Mouse (Mus musculus) kidney, adult 9 months (tissue): Measurements from ENCODE around the gene Vps8.
A peak's percentile ranks its signal among the peaks of the same experiment; 100 is the strongest.

Source experiments
- DNase-seq: peaks from one replicate; pipeline ENCODE4 v3.0.0; 2022

The Vps8 gene

GRCm38 (mm10) chr16:21485716-21486115 lies 62.8 kb downstream of the Vps8 start:
- no peak for DNase-seq

- peak; percentile 64 for DNase-seq
Measured at GRCm38 (mm10) chr16:21488413-21488812, 65.5 kb downstream of the Vps8 start.

- DNase-seq: no peak
Measured at GRCm38 (mm10) chr16:21492346-21492745, 69.4 kb downstream of the Vps8 start.

GRCm38 (mm10) chr16:21492894-21493293 lies 70.0 kb downstream of the Vps8 start:
- DNase-seq: no peak

- no peak for DNase-seq
Measured at GRCm38 (mm10) chr16:21494681-21495080, 71.8 kb downstream of the Vps8 start.

GRCm38 (mm10) chr16:21496799-21497198 lies 73.9 kb downstream of the Vps8 start:
- DNase-seq: no peak

- DNase-seq: no peak
Measured at GRCm38 (mm10) chr16:21497627-21498026, 74.7 kb downstream of the Vps8 start.

- no peak for DNase-seq
Measured at GRCm38 (mm10) chr16:21498984-21499383, 76.1 kb downstream of the Vps8 start.

- no peak for DNase-seq
Measured at GRCm38 (mm10) chr16:21499656-21500055, 76.7 kb downstream of the Vps8 start.

GRCm38 (mm10) chr16:21518833-21519232 lies 95.9 kb downstream of the Vps8 start:
- no peak for DNase-seq

GRCm38 (mm10) chr16:21519785-21520184 lies 96.9 kb downstream of the Vps8 start:
- DNase-seq: no peak

GRCm38 (mm10) chr16:21523738-21524137 lies 100.8 kb downstream of the Vps8 start:
- DNase-seq: no peak

GRCm38 (mm10) chr16:21525376-21525775 lies 102.5 kb downstream of the Vps8 start:
- DNase-seq: no peak

GRCm38 (mm10) chr16:21527271-21528007 lies 104.5 kb downstream of the Vps8 start:
- no peak for DNase-seq

- no peak for DNase-seq
Measured at GRCm38 (mm10) chr16:21533503-21533902, 110.6 kb downstream of the Vps8 start.

- DNase-seq: peak; percentile 77
Measured at GRCm38 (mm10) chr16:21536240-21537005, 113.5 kb downstream of the Vps8 start.

GRCm38 (mm10) chr16:21537312-21537711 lies 114.4 kb downstream of the Vps8 start:
- DNase-seq: no peak

GRCm38 (mm10) chr16:21538889-21539288 lies 116.0 kb downstream of the Vps8 start:
- peak; percentile 38 for DNase-seq

GRCm38 (mm10) chr16:21542559-21542958 lies 119.6 kb downstream of the Vps8 start:
- no peak for DNase-seq

- no peak for DNase-seq
Measured at GRCm38 (mm10) chr16:21547446-21547845, 124.5 kb downstream of the Vps8 start.

GRCm38 (mm10) chr16:21549751-21550150 lies 126.8 kb downstream of the Vps8 start:
- DNase-seq: peak; percentile 80

GRCm38 (mm10) chr16:21550453-21550852 lies 127.5 kb downstream of the Vps8 start:
- DNase-seq: no peak

GRCm38 (mm10) chr16:21553506-21553905 lies 130.6 kb downstream of the Vps8 start:
- peak; percentile 85 for DNase-seq

- no peak for DNase-seq
Measured at GRCm38 (mm10) chr16:21562625-21563300, 139.8 kb downstream of the Vps8 start.
